Mouse (Mus musculus) ES-E14 (cell line): ENCODE measurements around the gene Slc25a38.

ENCODE experiments used
- CHD2 ChIP-seq: IDR thresholded peaks from 2 replicates; pipeline ENCODE4 v1.6.1; 2014; ENCODE audit warnings: mild to moderate bottlenecking, low read depth, low read length, inconsistent platforms
- HCFC1 ChIP-seq: IDR thresholded peaks from 2 replicates; pipeline ENCODE4 v1.6.1; 2012; ENCODE audit warnings: low read length, inconsistent platforms, borderline replicate concordance; ENCODE audit not compliant: insufficient read depth
- ZC3H11A ChIP-seq: IDR thresholded peaks from 2 replicates; pipeline ENCODE4 v1.6.1; 2012; ENCODE audit warnings: low read depth, mild to moderate bottlenecking, inconsistent platforms, low read length, borderline replicate concordance

GRCm38 (mm10) chr9:120082691-120083090 is 27.5 kb upstream of the Slc25a38 start:
- TF ChIP-seq CHD2 (no peak), ZC3H11A (no peak), HCFC1 (no peak)
